ENCODE assay signal across 21 mouse cellular contexts in genomic region chr11:103169664-103170063, GRCm38 (mm10). TPM values are rescaled to one million over a fixed set of nuclear protein-coding genes. Genes with fewer than 3 reads are reported as not detected.
DNase-seq lines count a peak whose midpoint lies in the region; ATAC-seq and TF ChIP-seq lines count a peak whose summit lies in the region.
"Had no signal": no experiment of that assay in that cellular context is flagged by ENCODE, and none has a peak within 500 bp of the region (broad histone marks: within the 10 kb centered on the region; RNA-seq: fewer than 3 reads in every experiment).

No protein-coding gene starts in this region.

- no peak for ATAC-seq in forebrain, embryonic 16.5 days
- no peak for ATAC-seq in forebrain, embryonic 14.5 days
- ATAC-seq: inflammation-experienced regulatory T-cells, adult 6 months had no signal

- H3K4me3 ChIP-seq in forebrain, embryonic 16.5 days (replicated peaks; ENCODE audit: low read length) = no peak overlapping the region
- H3K4me3 ChIP-seq in forebrain, embryonic 14.5 days (ENCODE audit: low read depth, low read length) = no peak overlapping the region
- H3K4me3 ChIP-seq in thymus, adult 2 months (ENCODE audit: control insufficient read depth, insufficient read depth, low read length) = no peak overlapping the region

- H3K9me3 ChIP-seq in forebrain, embryonic 16.5 days (ENCODE audit: control insufficient read depth, low read length) = no peaks in the 10 kb centered on the region
- H3K9me3 ChIP-seq in forebrain, embryonic 14.5 days (replicated peaks; ENCODE audit: control insufficient read depth, low read length) = no peaks in the 10 kb centered on the region
- H3K9me3 ChIP-seq: limb, embryonic 12.5 days; liver, embryonic 13.5 days; lung, embryonic 15.5 days had no signal

- H3K9ac ChIP-seq in forebrain, embryonic 16.5 days (replicated peaks; ENCODE audit: low read depth, low read length) = no peak overlapping the region
- H3K9ac ChIP-seq in forebrain, embryonic 14.5 days (ENCODE audit: low read length) = no peak overlapping the region

- H3K27me3 ChIP-seq in forebrain, embryonic 16.5 days (replicated peaks; ENCODE audit: control insufficient read depth, insufficient read depth, low read length) = peaks cover 12% of the 10 kb centered on the region; the same call in 1 of the 2 replicates
- H3K27me3 ChIP-seq in forebrain, embryonic 14.5 days (replicated peaks; ENCODE audit: control insufficient read depth, insufficient read depth, low read length) = peaks cover 32% of the 10 kb centered on the region
- H3K27me3 ChIP-seq in thymus, adult 2 months (ENCODE audit: control insufficient read depth, insufficient read depth, low read length) = no peaks in the 10 kb centered on the region

- DNase-seq in forebrain, embryonic 14.5 days (ENCODE audit: low spot score) = no peak
- DNase-seq in kidney, postnatal 10 days = peak; percentile 4
- no peak for DNase-seq in kidney, postnatal 36 days
- DNase-seq in thymus, adult 2 months = no peak
- DNase-seq in thymus, postnatal 25 days = no peak
- no peak for DNase-seq in frontal cortex, postnatal 25 days (ENCODE audit: low spot score in 2 of 2)
- DNase-seq: adrenal gland, postnatal 36 days; cerebellum, adult 18-20 months; embryo, embryonic 11 days; gastrocnemius, postnatal 36 days; liver, embryonic 13.5 days; lung, postnatal 4 days; right cerebral cortex, adult 18-20 months had no signal

- H3K4me2 ChIP-seq in forebrain, embryonic 16.5 days (ENCODE audit: low read length) = peak overlapping the region; percentile 85
- H3K4me2 ChIP-seq in forebrain, embryonic 14.5 days (ENCODE audit: low read length) = no peak overlapping the region

- H3K36me3 ChIP-seq in forebrain, embryonic 16.5 days (ENCODE audit: control insufficient read depth, insufficient read depth) = no peaks in the 10 kb centered on the region
- no peaks in the 10 kb centered on the region for H3K36me3 ChIP-seq in forebrain, embryonic 14.5 days (ENCODE audit: control insufficient read depth, insufficient read depth, low read length)
- no peaks in the 10 kb centered on the region for H3K36me3 ChIP-seq in thymus, adult 2 months (ENCODE audit: control insufficient read depth, insufficient read depth, low read length)
- H3K36me3 ChIP-seq: G1E; heart, embryonic 10.5 days; limb, embryonic 12.5 days; liver, embryonic 13.5 days; lung, embryonic 15.5 days had no signal

- 77% methylated on average over 5 of the region's 5 CpGs for WGBS in forebrain, embryonic 16.5 days
- 77% methylated on average over 5 of the region's 5 CpGs for WGBS in forebrain, embryonic 14.5 days
- 86% methylated on average over 5 of the region's 5 CpGs for WGBS in thymus, adult 2 months

- peaks cover 17% of the 10 kb centered on the region for H3K4me1 ChIP-seq in forebrain, embryonic 16.5 days (replicated peaks; ENCODE audit: control insufficient read depth, insufficient read depth, low read length)
- no peaks in the 10 kb centered on the region for H3K4me1 ChIP-seq in forebrain, embryonic 14.5 days (ENCODE audit: control insufficient read depth, insufficient read depth, low read length)
- H3K4me1 ChIP-seq in thymus, adult 2 months (replicated peaks; ENCODE audit: control insufficient read depth, insufficient read depth, low read length) = peaks cover 41% of the 10 kb centered on the region

- TF ChIP-seq POLR2A in thymus, adult 2 months (IDR thresholded peaks at IDR 0.05; ENCODE audit: control insufficient read depth, extremely low read depth, insufficient read depth, low read length, poor library complexity) = no peak

- TF ChIP-seq CTCF in thymus, adult 2 months (IDR thresholded peaks at IDR 0.05; ENCODE audit: borderline replicate concordance, control insufficient read depth, extremely low read depth, insufficient read depth, low read length, poor library complexity) = no peak

- no peak overlapping the region for H3K27ac ChIP-seq in forebrain, embryonic 16.5 days (ENCODE audit: low read length)
- no peak overlapping the region for H3K27ac ChIP-seq in forebrain, embryonic 14.5 days (ENCODE audit: low read depth, low read length)
- peak overlapping the region; percentile 29 for H3K27ac ChIP-seq in thymus, adult 2 months (ENCODE audit: control insufficient read depth, insufficient read depth, low read length)
- H3K27ac ChIP-seq: heart, embryonic 10.5 days; limb, embryonic 12.5 days; liver, embryonic 13.5 days; lung, embryonic 15.5 days had no signal

RNA-seq across cellular contexts. Expression of gene Fmnl1, which starts 1.2 kb away (rescaled TPM):
- polyA plus RNA-seq in forebrain, embryonic 16.5 days (2015; fragmentation: Nextera tagmentation; extraction: Ambion mirVana) = 2.7 and 6.7 TPM in 2 replicates
- 1.2 and 3.2 TPM in 2 replicates for polyA plus RNA-seq in forebrain, embryonic 14.5 days (2014; fragmentation: Nextera tagmentation; extraction: Ambion mirVana)
- polyA plus RNA-seq in thymus, adult 2 months (2012; rRNA removed) = 235 and 264 TPM in 2 replicates

RNA-seq across cellular contexts. Expression of gene Hexim2, which starts 37.4 kb away (rescaled TPM):
- 19.9 and 25.9 TPM in 2 replicates for polyA plus RNA-seq in forebrain, embryonic 16.5 days (2015; fragmentation: Nextera tagmentation; extraction: Ambion mirVana)
- 9.6 and 13.4 TPM in 2 replicates for polyA plus RNA-seq in forebrain, embryonic 14.5 days (2014; fragmentation: Nextera tagmentation; extraction: Ambion mirVana)
- 4.9 and 6.9 TPM in 2 replicates for polyA plus RNA-seq in thymus, adult 2 months (2012; rRNA removed)

RNA-seq across cellular contexts. Expression of gene 1700023F06Rik, which starts 38.7 kb away (rescaled TPM):
- 0.73 and 1.5 TPM in 2 replicates for polyA plus RNA-seq in forebrain, embryonic 16.5 days (2015; fragmentation: Nextera tagmentation; extraction: Ambion mirVana)
- polyA plus RNA-seq in forebrain, embryonic 14.5 days (2014; fragmentation: Nextera tagmentation; extraction: Ambion mirVana) = 0.78 and 1.2 TPM in 2 replicates
- 0.23 and 0.35 TPM in 2 replicates for polyA plus RNA-seq in thymus, adult 2 months (2012; rRNA removed)
- polyA plus RNA-seq: G1E; inflammation-experienced regulatory T-cells, adult 6 months; liver, embryonic 13.5 days had no signal

RNA-seq across cellular contexts. Expression of gene Spata32, which starts 48.6 kb away (rescaled TPM):
- polyA plus RNA-seq in forebrain, embryonic 16.5 days (2015; fragmentation: Nextera tagmentation; extraction: Ambion mirVana) = 0.22 TPM in 1 of 2 replicates, not detected in the other
- polyA plus RNA-seq in forebrain, embryonic 14.5 days (2014; fragmentation: Nextera tagmentation; extraction: Ambion mirVana) = not detected in 2 replicates
- polyA plus RNA-seq in thymus, adult 2 months (2012; rRNA removed) = not detected in 2 replicates
- polyA plus RNA-seq: embryonic facial prominence, embryonic 14.5 days; G1E; heart, embryonic 10.5 days; inflammation-experienced regulatory T-cells, adult 6 months; kidney, adult 2 months; limb, embryonic 12.5 days; liver, embryonic 13.5 days; lung, embryonic 15.5 days had no signal

RNA-seq across cellular contexts. Expression of gene Hexim1, which starts 53.6 kb away (rescaled TPM):
- polyA plus RNA-seq in forebrain, embryonic 16.5 days (2015; fragmentation: Nextera tagmentation; extraction: Ambion mirVana) = 3.5 and 4.1 TPM in 2 replicates
- 4.8 and 5.4 TPM in 2 replicates for polyA plus RNA-seq in forebrain, embryonic 14.5 days (2014; fragmentation: Nextera tagmentation; extraction: Ambion mirVana)
- 18.2 and 18.4 TPM in 2 replicates for polyA plus RNA-seq in thymus, adult 2 months (2012; rRNA removed)

Comparison
In these comparisons a context has a peak if more than half of its experiments do, and no peak if none do; other contexts are left out.
1. RNA of gene Fmnl1, which starts 1.2 kb away (polyA plus RNA-seq): 235 to 264 TPM in thymus, adult 2 months; 2.7 to 6.7 TPM in forebrain, embryonic 16.5 days and 1.2 to 3.2 TPM in forebrain, embryonic 14.5 days; every median in the first group is over 10 times any median in the second.